ENCODE assay signal across 9 mouse cellular contexts in genomic region chr2:102873848-102874247, GRCm38 (mm10). TPM values are rescaled to one million over a fixed set of nuclear protein-coding genes. Genes with fewer than 3 reads are reported as not detected.
A peak's percentile ranks its signal among the peaks of the same experiment; 100 is the strongest.
DNase-seq lines count a peak whose midpoint lies in the region; ATAC-seq and TF ChIP-seq lines count a peak whose summit lies in the region.
"Had no signal": no experiment of that assay in that cellular context is flagged by ENCODE, and none has a peak within 500 bp of the region (broad histone marks: within the 10 kb centered on the region; RNA-seq: fewer than 3 reads in every experiment).

No protein-coding gene starts in this region.

- TF ChIP-seq CTCF in small intestine, adult 2 months (IDR thresholded peaks at IDR 0.05; ENCODE audit: extremely low read depth, insufficient read length, insufficient replicate concordance, low read depth, low read length): no peak

- 62% methylated on average over 4 of the region's 4 CpGs for WGBS in small intestine, adult 2 months
- WGBS in kidney, embryonic 16.5 days: 48% methylated on average over 4 of the region's 4 CpGs

- H3K4me3 ChIP-seq in small intestine, adult 2 months (ENCODE audit: low read depth, low read length): no peak overlapping the region
- no peak overlapping the region for H3K4me3 ChIP-seq in kidney, embryonic 16.5 days (ENCODE audit: low read length)

- ATAC-seq in activated CD4-positive, CD25-positive, alpha-beta regulatory T cell, adult 4 months: peak; percentile 73
- peak; percentile 76 for ATAC-seq in inflammation-experienced regulatory T-cells, adult 6 months
- no peak for ATAC-seq in kidney, embryonic 16.5 days (ENCODE audit: low FRiP score, low TSS enrichment)

- peak; percentile 24 for DNase-seq in lung, postnatal 10 days
- DNase-seq in lung, postnatal 4 days: no peak
- DNase-seq in right cerebral cortex, postnatal 10 days (ENCODE audit: low spot score in 2 of 2): no peak
- no peak for DNase-seq in kidney, postnatal 10 days
- DNase-seq: right cerebral cortex, adult 18-20 months had no signal

- no peaks in the 10 kb centered on the region for H3K36me3 ChIP-seq in small intestine, adult 2 months (ENCODE audit: control insufficient read depth, insufficient read depth, low read length)
- no peaks in the 10 kb centered on the region for H3K36me3 ChIP-seq in kidney, embryonic 16.5 days (ENCODE audit: insufficient read depth, low read length)

- H3K27me3 ChIP-seq in small intestine, adult 2 months (ENCODE audit: control insufficient read depth, insufficient read depth, low read length): no peaks in the 10 kb centered on the region
- no peaks in the 10 kb centered on the region for H3K27me3 ChIP-seq in kidney, embryonic 16.5 days (ENCODE audit: insufficient read depth, low read length)

- peaks cover 5% of the 10 kb centered on the region; the same call in 1 of the 2 replicates for H3K4me1 ChIP-seq in small intestine, adult 2 months (ENCODE audit: control insufficient read depth, insufficient read depth, insufficient read length, low read length)
- 0 out of 2 replicates have a peak, but pooled peaks cover 3% of the 10 kb centered on the region for H3K4me1 ChIP-seq in kidney, embryonic 16.5 days (ENCODE audit: insufficient read depth, low read length)

- no peak overlapping the region for H3K4me2 ChIP-seq in kidney, embryonic 16.5 days (replicated peaks; ENCODE audit: low read depth, low read length)

- no peaks in the 10 kb centered on the region for H3K9me3 ChIP-seq in kidney, embryonic 16.5 days (ENCODE audit: low read length)

- TF ChIP-seq POLR2A in small intestine, adult 2 months (IDR thresholded peaks at IDR 0.05; ENCODE audit: low read depth, low read length): no peak

- H3K9ac ChIP-seq in kidney, embryonic 16.5 days (replicated peaks; ENCODE audit: low read length): no peak overlapping the region

- H3K27ac ChIP-seq in small intestine, adult 2 months (ENCODE audit: insufficient read depth, low read depth, low read length): 0 out of 2 replicates have a peak overlapping the region, but pooled peaks have one; percentile 22
- H3K27ac ChIP-seq in kidney, embryonic 16.5 days (ENCODE audit: low read length): no peak overlapping the region

RNA-seq across cellular contexts. Expression of gene Cd44, which starts 27.6 kb away (rescaled TPM):
- 10 to 100 TPM; 78.7 to 86.7 TPM for polyA plus RNA-seq in activated CD4-positive, CD25-positive, alpha-beta regulatory T cell, adult 4 months (2017; shearing (Covaris generic))
- polyA plus RNA-seq in inflammation-experienced regulatory T-cells, adult 6 months (2017; shearing (Covaris generic)): 100 to 1,000 TPM in 1 of 3 experiments, 10 to 100 TPM in 2; 91.0 to 119 (median 94.0) TPM
- polyA plus RNA-seq in small intestine, adult 2 months (2012; rRNA removed): 8.9 and 10.8 TPM in 2 replicates
- 4.7 and 5.3 TPM in 2 replicates for polyA plus RNA-seq in kidney, embryonic 16.5 days (2015; fragmentation: Nextera tagmentation; extraction: Ambion mirVana)
